Mouse (Mus musculus): ENCODE measurements around the gene Tyw3. TPM values are rescaled to one million over a fixed set of nuclear protein-coding genes. Genes with fewer than 3 reads are reported as not detected.

The Tyw3 gene
- polyA plus RNA-seq, 1 experiment: 6.2 TPM

- DNase-seq (ENCODE audit: low read depth): no peak
These were observed 31.5 kb downstream of the Tyw3 start for GRCm38 (mm10) chr3:154565437-154565836.

GRCm38 (mm10) chr3:154562192-154562591 lies 34.7 kb downstream of the Tyw3 start:
- DNase-seq (ENCODE audit: low read depth): no peak

- DNase-seq (ENCODE audit: low read depth): no peak
These were observed 45.9 kb downstream of the Tyw3 start for GRCm38 (mm10) chr3:154551035-154551411.

- no peak for DNase-seq (ENCODE audit: low read depth)
These were observed 46.4 kb downstream of the Tyw3 start for GRCm38 (mm10) chr3:154550326-154551034.

GRCm38 (mm10) chr3:154548868-154549301 lies 48.0 kb downstream of the Tyw3 start:
- DNase-seq (ENCODE audit: low read depth): no peak

GRCm38 (mm10) chr3:154547549-154548426 lies 49.1 kb downstream of the Tyw3 start:
- DNase-seq (ENCODE audit: low read depth): no peak

- no peak for DNase-seq (ENCODE audit: low read depth)
These were observed 50.7 kb downstream of the Tyw3 start for GRCm38 (mm10) chr3:154546234-154546633.

GRCm38 (mm10) chr3:154540086-154540911 lies 56.6 kb downstream of the Tyw3 start:
- no peak for DNase-seq (ENCODE audit: low read depth)

GRCm38 (mm10) chr3:154536134-154536533 lies 60.8 kb downstream of the Tyw3 start:
- DNase-seq (ENCODE audit: low read depth): no peak

GRCm38 (mm10) chr3:154533246-154533645 lies 63.7 kb downstream of the Tyw3 start:
- DNase-seq (ENCODE audit: low read depth): no peak

GRCm38 (mm10) chr3:154528973-154529372 lies 67.9 kb downstream of the Tyw3 start:
- DNase-seq (ENCODE audit: low read depth): no peak

- DNase-seq (ENCODE audit: low read depth): no peak
These were observed 70.3 kb downstream of the Tyw3 start for GRCm38 (mm10) chr3:154526610-154527009.

Other genes starting within 250 kb of the Tyw3 start
- 12.1 and 13.9 TPM in 2 replicates for gene Cryz, start 393 bp downstream of the Tyw3 start, polyA plus RNA-seq (2012; rRNA removed)
- gene Erich3, start 66.8 kb upstream of the Tyw3 start, polyA plus RNA-seq (2012; rRNA removed): 0.30 and 0.74 TPM in 2 replicates

Data from gonadal fat pad, adult 2 months (tissue).